Mouse (Mus musculus): ENCODE measurements around the gene Zfp612.

Gene Zfp612

DNA sequence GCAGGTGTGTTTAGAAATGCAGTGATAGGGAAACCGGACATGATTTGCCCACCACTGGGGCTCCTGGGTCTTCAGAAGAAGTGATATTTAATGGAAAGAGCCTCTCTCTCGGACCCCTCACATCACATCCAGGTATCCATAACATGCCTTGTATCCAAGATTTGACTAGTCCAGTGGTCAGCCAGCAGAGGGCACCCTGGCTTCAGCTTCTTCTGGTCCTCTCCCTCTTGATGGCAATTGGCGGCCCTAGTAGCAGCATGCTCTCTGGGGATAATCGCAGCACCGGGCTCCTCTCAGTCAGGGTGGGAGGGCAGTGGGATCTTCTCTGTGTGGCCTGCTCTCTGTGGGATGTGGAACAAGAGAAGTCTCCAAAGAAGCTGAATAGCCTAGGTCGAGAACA lies 40.2 kb downstream of the Zfp612 start:
- peak; percentile 68 for ATAC-seq (ENCODE audit: insufficient number of reproducible peaks, low FRiP score, low TSS enrichment)

DNA sequence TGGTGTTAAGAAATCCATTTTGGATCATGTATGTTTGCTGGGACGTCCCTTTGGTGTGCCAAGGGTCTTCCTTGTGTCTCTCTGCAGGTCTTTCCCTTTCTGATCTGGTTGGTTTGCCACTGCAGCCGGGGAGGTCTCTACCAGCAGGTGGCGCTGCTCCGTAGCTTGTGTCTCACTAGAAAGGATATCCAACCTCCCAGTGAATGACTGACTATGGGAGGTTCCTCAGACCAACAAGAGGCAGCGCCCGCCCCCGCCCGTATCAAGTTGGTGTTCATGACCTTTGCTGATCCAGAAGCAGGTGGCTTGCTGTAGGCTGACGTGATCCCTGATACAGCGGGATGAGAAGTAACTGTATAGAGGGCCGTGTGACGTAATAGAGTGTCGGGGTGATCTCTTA lies 51.0 kb downstream of the Zfp612 start:
- ATAC-seq (ENCODE audit: insufficient number of reproducible peaks, low FRiP score, low TSS enrichment) = peak; percentile 86

DNA sequence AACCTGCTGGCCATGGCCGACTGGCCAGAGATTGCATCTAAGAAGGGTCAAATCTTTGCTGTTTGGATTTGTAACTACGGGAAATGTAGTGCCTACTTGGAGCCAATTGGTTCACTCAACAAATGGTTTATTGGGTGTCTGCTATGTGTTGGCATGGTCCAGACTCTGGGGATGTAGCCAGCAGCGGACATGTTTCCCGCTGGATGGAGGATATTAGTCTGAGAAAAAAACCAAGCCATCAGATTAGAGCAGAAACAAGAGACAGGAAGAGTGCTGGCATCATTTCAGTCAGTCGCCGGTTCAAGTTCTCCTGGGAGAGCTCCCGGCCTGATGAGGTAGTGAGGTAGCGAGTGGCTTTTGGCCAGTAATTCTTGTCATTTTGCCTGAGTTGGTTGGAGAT lies 54.7 kb downstream of the Zfp612 start:
- no peak for ATAC-seq (ENCODE audit: insufficient number of reproducible peaks, low FRiP score, low TSS enrichment)

DNA sequence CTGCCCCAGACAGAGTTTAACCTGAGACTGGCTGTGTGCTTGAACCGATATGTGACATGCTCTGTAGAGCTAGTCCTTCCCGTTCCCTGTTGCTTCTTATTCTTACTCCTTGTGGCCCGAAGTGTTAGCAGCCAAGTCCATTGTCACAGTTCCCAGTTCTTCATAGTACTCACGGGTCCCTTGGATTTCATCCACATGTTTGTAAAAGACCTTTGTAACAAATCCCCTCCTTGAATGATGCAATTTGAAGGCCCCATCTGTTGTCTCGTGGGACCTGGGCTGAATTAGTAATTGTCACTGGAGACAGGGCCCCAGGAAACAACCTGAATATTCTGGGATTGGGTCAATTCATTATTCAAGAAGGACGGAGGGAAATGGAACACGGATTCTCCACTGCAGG lies 56.0 kb downstream of the Zfp612 start:
- no peak for ATAC-seq (ENCODE audit: insufficient number of reproducible peaks, low FRiP score, low TSS enrichment)

DNA sequence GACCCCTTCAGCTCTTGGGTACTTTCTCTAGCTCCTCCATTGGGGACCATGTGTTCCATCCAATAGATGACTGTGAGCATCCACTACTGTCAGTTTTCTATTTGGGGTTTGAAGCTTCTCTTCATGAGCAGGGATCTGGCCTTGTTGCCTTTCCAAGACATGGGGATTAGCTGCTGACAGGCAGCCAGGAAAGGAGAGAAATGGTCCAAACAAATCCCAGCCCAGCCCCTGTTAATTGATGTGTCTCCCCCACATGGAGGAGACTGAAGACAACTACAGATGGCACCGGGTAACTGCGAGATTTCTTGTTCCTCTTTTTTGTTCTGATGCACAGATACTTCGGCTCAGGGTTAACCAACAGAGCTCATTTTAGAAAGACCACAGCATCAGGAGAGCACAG lies 60.6 kb downstream of the Zfp612 start:
- no peak for ATAC-seq (ENCODE audit: insufficient number of reproducible peaks, low FRiP score, low TSS enrichment)

DNA sequence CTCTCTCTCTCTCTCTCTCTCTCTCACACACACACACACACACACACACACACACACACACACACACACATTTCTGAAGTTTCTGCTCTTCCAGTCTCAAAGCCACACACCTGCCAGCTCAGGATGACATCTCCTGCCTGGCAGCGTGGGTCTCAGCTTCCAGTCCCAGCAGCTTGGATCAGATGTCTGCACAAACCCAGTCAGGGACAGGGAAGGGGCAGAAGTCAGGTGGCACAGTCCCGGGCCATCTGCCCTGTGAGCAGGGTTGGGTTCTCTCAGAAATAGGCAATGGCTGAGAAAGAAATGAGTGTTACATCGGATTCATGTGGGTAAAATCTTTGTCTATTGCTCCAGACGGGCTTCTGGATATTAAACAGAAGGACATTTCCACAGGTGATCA lies 61.2 kb downstream of the Zfp612 start:
- ATAC-seq (ENCODE audit: insufficient number of reproducible peaks, low FRiP score, low TSS enrichment) = peak; percentile 73
